Mouse (Mus musculus) limb, embryonic 13.5 days (tissue): Measurements from ENCODE around the gene Magohb. TPM values are rescaled to one million over a fixed set of nuclear protein-coding genes. Genes with fewer than 3 reads are reported as not detected.
"Not testable (repeated sequence)": the region's sequence is repeated elsewhere in the genome, so short reads cannot be mapped to it uniquely, and the experiment has no call there.

ENCODE experiments used
- ATAC-seq: fragments of 200-750 bp; cut with Nextera tagmentation; 2 replicates; pipeline ENCODE4 v1.8.0; 2017; ENCODE audit warnings: low read depth, moderate number of reproducible peaks, moderate TSS enrichment; ENCODE audit not compliant: low FRiP score
- H3K27ac ChIP-seq: fragments of 300-500 bp; sonication (generic); 2 replicates; pipeline ENCODE4 v1.5.1; 2015; ENCODE audit warnings: inconsistent platforms, mild to moderate bottlenecking, moderate library complexity
- H3K27me3 ChIP-seq: fragments of 300-500 bp; sonication (generic); 2 replicates; pipeline ENCODE4 v1.6.1; 2015; ENCODE audit warnings: mild to moderate bottlenecking, inconsistent platforms
- H3K36me3 ChIP-seq: fragments of 300-500 bp; sonication (generic); 2 replicates; pipeline ENCODE4 v1.6.1; 2015; ENCODE audit warnings: inconsistent platforms, mild to moderate bottlenecking, moderate library complexity
- H3K4me1 ChIP-seq: fragments of 300-500 bp; sonication (generic); 2 replicates; pipeline ENCODE4 v1.6.1; 2015; ENCODE audit warnings: inconsistent platforms
- H3K4me2 ChIP-seq: fragments of 300-500 bp; sonication (generic); replicated peaks from 2 replicates; pipeline ENCODE4 v1.6.1; 2015; ENCODE audit warnings: inconsistent platforms, mild to moderate bottlenecking, moderate library complexity
- H3K4me3 ChIP-seq: fragments of 300-500 bp; sonication (generic); 2 replicates; pipeline ENCODE4 v1.5.1; 2015; ENCODE audit warnings: moderate library complexity, mild to moderate bottlenecking, inconsistent platforms
- H3K9ac ChIP-seq: fragments of 300-500 bp; sonication (generic); 2 replicates; pipeline ENCODE4 v1.6.1; 2015; ENCODE audit warnings: mild to moderate bottlenecking, inconsistent platforms
- H3K9me3 ChIP-seq: fragments of 300-500 bp; sonication (generic); 2 replicates; pipeline ENCODE4 v1.6.1; 2016; ENCODE audit warnings: inconsistent platforms
- WGBS: fragments of 180-500 bp; shearing (Covaris S2); methylation state at CpG from one replicate; pipeline ENCODE4 v1.1.7; 2015; 5-methylcytosine and 5-hydroxymethylcytosine counted together
- polyA plus RNA-seq: library from polyadenylated mRNA; unstranded; fragments of >200 nt; fragmentation: Nextera tagmentation; extraction: Ambion mirVana; gene quantifications from 2 replicates; pipeline ENCODE4 v1.2.1, GENCODE M21; 2015

The Magohb gene
- polyA plus RNA-seq, 1 experiment from 2014 or later = 60.0 TPM

- Histone ChIP-seq H3K27ac (no peak overlapping the region), H3K9me3 (no peaks in the 10 kb centered on the region), H3K27me3 (no peaks in the 10 kb centered on the region), H3K4me2 (no peak overlapping the region), H3K9ac (no peak overlapping the region), H3K4me1 (peaks cover 9% of the 10 kb centered on the region), H3K36me3 (no peaks in the 10 kb centered on the region), H3K4me3 (no peak overlapping the region)
- ATAC-seq = no peak
- WGBS = 91% methylated on average over 5 of the region's 5 CpGs
Measured at GRCm38 (mm10) chr6:131293916-131294315, 872 bp upstream of the Magohb start.

- peak; percentile 30 for ATAC-seq
- no peaks in the 10 kb centered on the region for H3K9me3 ChIP-seq
- 17% methylated on average over 10 of the region's 10 CpGs for WGBS
- H3K9ac ChIP-seq = peak overlapping the region; percentile 80
- H3K27ac ChIP-seq = peak overlapping the region; percentile 10; the same call in 1 of the 2 replicates
- peak overlapping the region; percentile 70 for H3K4me2 ChIP-seq
- peaks cover 9% of the 10 kb centered on the region for H3K4me1 ChIP-seq
- no peaks in the 10 kb centered on the region for H3K27me3 ChIP-seq
- peaks cover 8% of the 10 kb centered on the region for H3K36me3 ChIP-seq
- peak overlapping the region; percentile 65 for H3K4me3 ChIP-seq
Measured at GRCm38 (mm10) chr6:131292276-131292990, 611 bp downstream of the Magohb start.

- ATAC-seq = no peak
- Histone ChIP-seq H3K36me3 (peaks cover 19% of the 10 kb centered on the region), H3K27ac (no peak overlapping the region), H3K4me3 (no peak overlapping the region), H3K4me2 (no peak overlapping the region), H3K9me3 (no peaks in the 10 kb centered on the region), H3K4me1 (peaks cover 9% of the 10 kb centered on the region), H3K9ac (no peak overlapping the region), H3K27me3 (no peaks in the 10 kb centered on the region)
- 23% methylated on average over 2 of the region's 2 CpGs for WGBS
Measured at GRCm38 (mm10) chr6:131290430-131290829, 2.6 kb downstream of the Magohb start.

GRCm38 (mm10) chr6:131278160-131278559 lies 14.9 kb downstream of the Magohb start:
- H3K9ac ChIP-seq, H3K9me3 ChIP-seq, H3K27ac ChIP-seq, H3K4me2 ChIP-seq, H3K4me3 ChIP-seq, ATAC-seq, H3K4me1 ChIP-seq, H3K27me3 ChIP-seq: not testable (repeated sequence)
- 96% methylated on average over 2 of the region's 2 CpGs for WGBS
- peaks cover 34% of the 10 kb centered on the region for H3K36me3 ChIP-seq

GRCm38 (mm10) chr6:131276659-131277058 lies 16.4 kb downstream of the Magohb start:
- Histone ChIP-seq H3K9ac (no peak overlapping the region), H3K27me3 (no peaks in the 10 kb centered on the region), H3K36me3 (peaks cover 19% of the 10 kb centered on the region), H3K9me3 (no peaks in the 10 kb centered on the region), H3K4me2 (no peak overlapping the region), H3K4me3 (no peak overlapping the region), H3K4me1 (no peaks in the 10 kb centered on the region), H3K27ac (no peak overlapping the region)
- no peak for ATAC-seq
- WGBS = 85% methylated on average over 4 of the region's 4 CpGs

- H3K4me3 ChIP-seq = no peak overlapping the region
- no peak overlapping the region for H3K9ac ChIP-seq
- H3K4me1 ChIP-seq = no peaks in the 10 kb centered on the region
- peaks cover 4% of the 10 kb centered on the region; the same call in 1 of the 2 replicates for H3K36me3 ChIP-seq
- no peak overlapping the region for H3K4me2 ChIP-seq
- WGBS = 80% methylated on average over 1 of the region's 1 CpGs
- ATAC-seq = no peak
- H3K9me3 ChIP-seq = no peaks in the 10 kb centered on the region
- H3K27ac ChIP-seq = no peak overlapping the region
- H3K27me3 ChIP-seq = no peaks in the 10 kb centered on the region
Measured at GRCm38 (mm10) chr6:131272311-131272710, 20.7 kb downstream of the Magohb start.

GRCm38 (mm10) chr6:131270312-131270711 lies 22.7 kb downstream of the Magohb start:
- no peak overlapping the region for H3K4me3 ChIP-seq
- H3K4me2 ChIP-seq = no peak overlapping the region
- no peaks in the 10 kb centered on the region for H3K4me1 ChIP-seq
- H3K27ac ChIP-seq = no peak overlapping the region
- 50% methylated on average over 1 of the region's 1 CpGs for WGBS
- no peaks in the 10 kb centered on the region; the same call in 1 of the 2 replicates for H3K36me3 ChIP-seq
- H3K9ac ChIP-seq = no peak overlapping the region
- no peaks in the 10 kb centered on the region for H3K9me3 ChIP-seq
- ATAC-seq = no peak
- no peaks in the 10 kb centered on the region for H3K27me3 ChIP-seq

- Histone ChIP-seq H3K9me3 (no peaks in the 10 kb centered on the region), H3K4me2 (no peak overlapping the region), H3K27me3 (no peaks in the 10 kb centered on the region), H3K9ac (no peak overlapping the region), H3K4me3 (no peak overlapping the region), H3K4me1 (no peaks in the 10 kb centered on the region), H3K27ac (no peak overlapping the region), H3K36me3 (no peaks in the 10 kb centered on the region)
- no peak for ATAC-seq
- WGBS = 93% methylated on average over 2 of the region's 2 CpGs
Measured at GRCm38 (mm10) chr6:131269599-131269998, 23.4 kb downstream of the Magohb start.

GRCm38 (mm10) chr6:131264175-131264574 lies 28.9 kb downstream of the Magohb start:
- Histone ChIP-seq H3K4me3 (no peak overlapping the region), H3K4me2 (no peak overlapping the region), H3K4me1 (no peaks in the 10 kb centered on the region), H3K27me3 (no peaks in the 10 kb centered on the region), H3K36me3 (no peaks in the 10 kb centered on the region), H3K27ac (no peak overlapping the region), H3K9me3 (0 out of 2 replicates have a peak, but pooled peaks cover 3% of the 10 kb centered on the region), H3K9ac (no peak overlapping the region)
- 76% methylated on average over 5 of the region's 5 CpGs for WGBS
- ATAC-seq = no peak

GRCm38 (mm10) chr6:131262778-131263177 lies 30.3 kb downstream of the Magohb start:
- WGBS = 65% methylated on average over 3 of the region's 3 CpGs
- Histone ChIP-seq H3K36me3 (no peaks in the 10 kb centered on the region), H3K4me2 (no peak overlapping the region), H3K9ac (no peak overlapping the region), H3K4me1 (no peaks in the 10 kb centered on the region), H3K4me3 (no peak overlapping the region), H3K9me3 (0 out of 2 replicates have a peak, but pooled peaks cover 3% of the 10 kb centered on the region), H3K27me3 (no peaks in the 10 kb centered on the region), H3K27ac (no peak overlapping the region)
- no peak for ATAC-seq

GRCm38 (mm10) chr6:131262009-131262408 lies 31.0 kb downstream of the Magohb start:
- no peaks in the 10 kb centered on the region for H3K36me3 ChIP-seq
- H3K4me1 ChIP-seq = no peaks in the 10 kb centered on the region
- H3K4me2 ChIP-seq = no peak overlapping the region
- 0 out of 2 replicates have a peak, but pooled peaks cover 3% of the 10 kb centered on the region for H3K9me3 ChIP-seq
- 76% methylated on average over 3 of the region's 3 CpGs for WGBS
- no peak for ATAC-seq
- H3K4me3 ChIP-seq = no peak overlapping the region
- no peaks in the 10 kb centered on the region for H3K27me3 ChIP-seq
- H3K9ac ChIP-seq = no peak overlapping the region
- no peak overlapping the region for H3K27ac ChIP-seq

GRCm38 (mm10) chr6:131247206-131247605 lies 45.8 kb downstream of the Magohb start, which contains the start of gene Klra2:
Gene Klra2, minus strand, starts transcription at chr6:131247362.
- Histone ChIP-seq H3K27ac (no peak within 1 kb of the TSS), H3K9me3 (peaks cover 2% of the 10 kb centered on the region; the same call in 1 of the 2 replicates), H3K4me1 (no peaks in the 10 kb centered on the region), H3K9ac (no peak within 1 kb of the TSS), H3K4me3 (no peak within 1 kb of the TSS), H3K36me3 (no peaks in the 10 kb centered on the region), H3K4me2 (no peak within 1 kb of the TSS), H3K27me3 (no peaks in the 10 kb centered on the region)
- ATAC-seq = no peak
- WGBS = 88% methylated on average over 2 of the region's 2 CpGs

- WGBS = 73% methylated on average over 2 of the region's 2 CpGs
Measured at GRCm38 (mm10) chr6:131245081-131245480, 48.0 kb downstream of the Magohb start.

More at GRCm38 (mm10) chr6:131245081-131245480, 48.0 kb downstream of the Magohb start:
- no peaks in the 10 kb centered on the region for H3K4me1 ChIP-seq
- H3K9ac ChIP-seq = no peak overlapping the region
- H3K4me3 ChIP-seq = no peak overlapping the region
- no peak overlapping the region for H3K4me2 ChIP-seq
- H3K36me3 ChIP-seq = no peaks in the 10 kb centered on the region
- no peak for ATAC-seq
- peaks cover 2% of the 10 kb centered on the region; the same call in 1 of the 2 replicates for H3K9me3 ChIP-seq
- H3K27ac ChIP-seq = no peak overlapping the region
- H3K27me3 ChIP-seq = no peaks in the 10 kb centered on the region
